Comparison of ENCODE assay signal across 9 mouse cellular contexts in the genomic region with DNA sequence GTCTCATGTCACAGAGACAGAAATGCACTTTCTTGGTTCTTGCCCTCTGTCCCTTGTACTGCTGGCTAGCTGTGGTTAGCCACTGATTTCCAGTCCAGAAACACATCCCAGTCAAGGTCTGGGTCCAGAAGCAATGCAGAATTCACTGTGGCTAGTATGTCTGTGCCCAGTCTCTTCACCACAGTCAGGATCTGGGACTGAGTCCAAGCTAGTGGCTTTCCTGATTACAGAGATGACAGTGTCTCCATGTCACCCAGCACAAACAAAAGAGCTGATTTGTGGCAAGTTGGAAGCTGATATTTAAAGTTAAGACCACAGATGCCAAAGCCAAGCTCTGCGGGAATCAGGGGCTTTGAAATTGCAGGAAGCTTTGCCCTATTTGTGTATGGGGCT. TPM values are rescaled to one million over a fixed set of nuclear protein-coding genes. Genes with fewer than 3 reads are reported as not detected.
DNase-seq lines count a peak whose midpoint lies in the region; ATAC-seq lines count a peak whose summit lies in the region.
"Had no signal": no experiment of that assay in that cellular context is flagged by ENCODE, and none has a peak within 500 bp of the region (broad histone marks: within the 10 kb centered on the region; RNA-seq: fewer than 3 reads in every experiment).

No protein-coding gene starts in this region.

- H3K4me2 ChIP-seq in embryonic facial prominence, embryonic 14.5 days (ENCODE audit: low read depth, low read length): no peak overlapping the region
- no peak overlapping the region for H3K4me2 ChIP-seq in heart, embryonic 14.5 days (ENCODE audit: low read length)

- peak; percentile 82; the same call in 1 of the 2 replicates for ATAC-seq in embryonic facial prominence, embryonic 14.5 days (ENCODE audit: low read depth)
- peak; percentile 68 for ATAC-seq in cerebellum, adult (ENCODE audit: insufficient number of reproducible peaks, low FRiP score, low TSS enrichment)
- no peak; the same call in 1 of the 2 replicates for ATAC-seq in heart, embryonic 14.5 days (ENCODE audit: insufficient number of reproducible peaks, insufficient read depth, low FRiP score, low read depth)
- ATAC-seq in megakaryocyte progenitor cell, adult 5-6 weeks (replicated peaks; ENCODE audit: poor library complexity): no peak
- ATAC-seq in erythroblast, adult 5-6 weeks (replicated peaks; ENCODE audit: low FRiP score, poor library complexity, severe bottlenecking): no peak

- intact Hi-C loops in left cerebral cortex, postnatal 4 days (cut with DNase I): no loop called here

- H3K9me3 ChIP-seq in embryonic facial prominence, embryonic 14.5 days (ENCODE audit: control insufficient read depth, low read length): no peaks in the 10 kb centered on the region
- no peaks in the 10 kb centered on the region for H3K9me3 ChIP-seq in embryonic facial prominence, embryonic 10.5 days
- H3K9me3 ChIP-seq in heart, embryonic 14.5 days (ENCODE audit: control insufficient read depth, low read length): peaks cover 4% of the 10 kb centered on the region; the same call in 1 of the 2 replicates

- no peak overlapping the region for H3K4me3 ChIP-seq in embryonic facial prominence, embryonic 14.5 days (ENCODE audit: low read depth, low read length)
- H3K4me3 ChIP-seq in embryonic facial prominence, embryonic 10.5 days: no peak overlapping the region
- no peak overlapping the region for H3K4me3 ChIP-seq in heart, embryonic 14.5 days (ENCODE audit: control insufficient read depth in 1 of 2, insufficient read depth in 1 of 2, low read depth in 1 of 2, low read length in 2 of 2)

- H3K27me3 ChIP-seq in embryonic facial prominence, embryonic 14.5 days (replicated peaks; ENCODE audit: control insufficient read depth, insufficient read depth, low read length): no peaks in the 10 kb centered on the region
- no peaks in the 10 kb centered on the region for H3K27me3 ChIP-seq in embryonic facial prominence, embryonic 10.5 days (replicated peaks; ENCODE audit: low read depth, poor library complexity, severe bottlenecking)
- H3K27me3 ChIP-seq in heart, embryonic 14.5 days (ENCODE audit: control insufficient read depth, insufficient read depth, low read length): no peaks in the 10 kb centered on the region

- H3K27ac ChIP-seq in embryonic facial prominence, embryonic 14.5 days (replicated peaks; ENCODE audit: low read depth, low read length): no peak overlapping the region
- H3K27ac ChIP-seq in embryonic facial prominence, embryonic 10.5 days (replicated peaks): no peak overlapping the region
- peak overlapping the region; percentile 8 to 49 for H3K27ac ChIP-seq in heart, embryonic 14.5 days (replicated peaks in 1 of 2; ENCODE audit: control insufficient read depth in 1 of 2, insufficient read depth in 1 of 2, low read depth in 2 of 2, low read length in 2 of 2)
- H3K27ac ChIP-seq: liver, embryonic 14.5 days had no signal

- 41% methylated on average over 1 of the region's 1 CpGs for WGBS in embryonic facial prominence, embryonic 14.5 days
- WGBS in embryonic facial prominence, embryonic 10.5 days: 74% methylated on average over 1 of the region's 1 CpGs
- 11% methylated on average over 1 of the region's 1 CpGs for WGBS in heart, embryonic 14.5 days

- peak; percentile 83 for DNase-seq in embryonic facial prominence, embryonic 14.5 days (ENCODE audit: low spot score)
- no peak for DNase-seq in embryonic facial prominence, embryonic 10.5 days (ENCODE audit: low spot score)
- DNase-seq in left cerebral cortex, postnatal 4 days: peak; percentile 82
- DNase-seq in telencephalon, adult 2 months (ENCODE audit: low read depth, low spot score): peak; percentile 26

- peaks cover 14% of the 10 kb centered on the region; the same call in 1 of the 2 replicates for H3K4me1 ChIP-seq in embryonic facial prominence, embryonic 14.5 days (ENCODE audit: control insufficient read depth, insufficient read depth, low read length)
- peaks cover 16% of the 10 kb centered on the region for H3K4me1 ChIP-seq in embryonic facial prominence, embryonic 10.5 days
- H3K4me1 ChIP-seq in heart, embryonic 14.5 days (ENCODE audit: control insufficient read depth in 2 of 2, insufficient read depth in 2 of 2, low read length in 2 of 2): peaks cover 18 to 23% of the 10 kb centered on the region in 2 experiments

- H3K9ac ChIP-seq in embryonic facial prominence, embryonic 14.5 days (ENCODE audit: low read depth, low read length): no peak overlapping the region
- 0 out of 2 replicates have a peak overlapping the region, but pooled peaks have one; percentile 12 for H3K9ac ChIP-seq in heart, embryonic 14.5 days (ENCODE audit: low read length)
- H3K9ac ChIP-seq: liver, embryonic 14.5 days had no signal

- H3K36me3 ChIP-seq in embryonic facial prominence, embryonic 14.5 days (ENCODE audit: control insufficient read depth, insufficient read depth, low read length): no peaks in the 10 kb centered on the region
- no peaks in the 10 kb centered on the region for H3K36me3 ChIP-seq in embryonic facial prominence, embryonic 10.5 days (replicated peaks)
- no peaks in the 10 kb centered on the region for H3K36me3 ChIP-seq in heart, embryonic 14.5 days (ENCODE audit: control insufficient read depth, insufficient read depth, low read length)

RNA-seq across cellular contexts. Expression of gene Gucy1b2, which starts 39.4 kb away (rescaled TPM):
- polyA plus RNA-seq in embryonic facial prominence, embryonic 14.5 days (2014; fragmentation: Nextera tagmentation; extraction: Ambion mirVana): 0.10 and 0.15 TPM in 2 replicates
- polyA plus RNA-seq in embryonic facial prominence, embryonic 10.5 days (2016; fragmentation: Nextera tagmentation; extraction: Ambion mirVana): not detected in 2 replicates
- polyA plus RNA-seq in heart, embryonic 14.5 days (2014; fragmentation: Nextera tagmentation; extraction: Ambion mirVana): 0.08 and 0.20 TPM in 2 replicates
- 1 to 10 TPM in 1 of 2 experiments, under 1 TPM in 1; 0.74 to 1.3 TPM for total RNA-seq in left cerebral cortex, postnatal 4 days (2021)
- total RNA-seq in megakaryocyte progenitor cell, adult 5-6 weeks (2015): not detected in 2 replicates
- total RNA-seq in megakaryocyte progenitor cell, adult 5-6 weeks (2017): not detected in 2 replicates
- not detected in 2 replicates for total RNA-seq in erythroblast, adult 5-6 weeks (2015; ENCODE audit: low replicate concordance)
- total RNA-seq in erythroblast, adult 5-6 weeks (2017; ENCODE audit: low replicate concordance): not detected in 2 replicates
- polyA plus RNA-seq: liver, embryonic 14.5 days had no signal

Comparison
In these comparisons a context has a peak if more than half of its experiments do, and no peak if none do; other contexts are left out.
1. ATAC-seq: peak in embryonic facial prominence, embryonic 14.5 days (single experiment) and cerebellum, adult (single experiment); none in heart, embryonic 14.5 days (single experiment), megakaryocyte progenitor cell, adult 5-6 weeks (single experiment) and erythroblast, adult 5-6 weeks (single experiment).
2. H3K27ac ChIP-seq: peak in heart, embryonic 14.5 days (2 of 2); none in embryonic facial prominence, embryonic 14.5 days (single experiment) and embryonic facial prominence, embryonic 10.5 days (single experiment).